Mouse (Mus musculus) C2C12 (cell line): ENCODE measurements around the gene Rlf.

Source experiments
- CTCF ChIP-seq: IDR thresholded peaks from one replicate; pipeline ENCODE4 v1.5.1; 2011; ENCODE audit not compliant: control insufficient read depth, insufficient read depth, insufficient read length
- MAX ChIP-seq: IDR thresholded peaks from one replicate; pipeline ENCODE4 v1.6.1; 2011; ENCODE audit warnings: mild to moderate bottlenecking, control low read depth
- MYOD1 ChIP-seq: IDR thresholded peaks from one replicate; pipeline ENCODE4 v1.6.1; 2011; ENCODE audit warnings: low read depth; ENCODE audit not compliant: control insufficient read depth, insufficient read length
- USF1 ChIP-seq: IDR thresholded peaks from one replicate; pipeline ENCODE4 v1.6.1; 2011; ENCODE audit warnings: low read depth, mild to moderate bottlenecking, control low read depth, moderate library complexity

DNA sequence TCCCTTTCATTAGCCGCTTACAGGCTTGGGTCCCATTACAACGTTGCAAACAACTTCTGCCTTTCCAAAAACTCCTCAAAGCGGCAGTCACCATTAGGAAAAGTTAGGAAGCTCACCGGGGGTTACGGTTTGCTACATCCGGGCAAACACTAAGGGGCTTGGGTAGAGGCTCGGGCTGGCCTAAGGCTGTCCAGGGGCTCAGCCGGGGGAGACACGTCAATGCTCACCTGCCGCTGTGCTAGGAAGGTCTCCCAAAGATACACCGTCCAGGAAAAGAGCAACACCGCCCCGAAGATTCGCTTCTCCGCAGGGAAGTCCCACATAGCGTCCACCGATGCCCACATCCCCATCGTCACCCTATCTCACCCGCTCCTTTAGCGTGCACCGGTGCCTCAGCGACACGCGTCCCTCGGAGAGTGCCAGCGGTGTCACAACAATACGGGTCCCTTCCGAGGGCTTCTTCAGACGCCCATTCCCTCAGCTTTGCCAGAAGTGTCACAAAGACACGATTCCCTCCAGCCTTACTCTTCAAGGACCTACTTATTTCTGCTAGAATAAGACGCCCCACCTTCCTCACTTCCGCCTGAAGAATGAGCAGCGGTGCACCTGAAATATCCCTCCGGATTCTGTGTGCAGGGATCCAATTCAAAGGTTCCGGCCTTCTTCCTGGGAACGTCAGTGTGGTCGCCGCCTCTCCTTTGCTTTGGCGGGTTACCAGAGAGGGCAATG, 117.1 kb downstream of the Rlf start, which contains the start of gene Zmpste24:
- TF ChIP-seq CTCF (no peak), USF1 (no peak), MAX (peak; percentile 58), MYOD1 (no peak)
